21 mouse cellular contexts compared by ENCODE assay signal in genomic region chr1:153572271-153573043, GRCm38 (mm10). TPM values are rescaled to one million over a fixed set of nuclear protein-coding genes. Genes with fewer than 3 reads are reported as not detected.
DNase-seq lines count a peak whose midpoint lies in the region; ATAC-seq and TF ChIP-seq lines count a peak whose summit lies in the region.
"Had no signal": no experiment of that assay in that cellular context is flagged by ENCODE, and none has a peak within 500 bp of the region (broad histone marks: within the 10 kb centered on the region; RNA-seq: fewer than 3 reads in every experiment).

No protein-coding gene starts in this region.

- no peaks in the 10 kb centered on the region for H3K9me3 ChIP-seq in limb, embryonic 14.5 days (ENCODE audit: control insufficient read depth, low read length)
- H3K9me3 ChIP-seq in limb, embryonic 10.5 days (replicated peaks) = no peaks in the 10 kb centered on the region
- H3K9me3 ChIP-seq in midbrain, embryonic 11.5 days (ENCODE audit: control insufficient read depth, low read length) = no peaks in the 10 kb centered on the region
- H3K9me3 ChIP-seq in midbrain, postnatal 0 days (ENCODE audit: low read length) = no peaks in the 10 kb centered on the region
- H3K9me3 ChIP-seq: hindbrain, embryonic 10.5 days; limb, embryonic 12.5 days; neural tube, embryonic 15.5 days had no signal

- intact Hi-C loops in heart, postnatal 25 days (cut with DNase I) = no loop called here

- no peaks in the 10 kb centered on the region for H3K4me1 ChIP-seq in limb, embryonic 14.5 days (ENCODE audit: control insufficient read depth, insufficient read depth, low read length)
- no peaks in the 10 kb centered on the region for H3K4me1 ChIP-seq in limb, embryonic 10.5 days
- H3K4me1 ChIP-seq in midbrain, embryonic 11.5 days (ENCODE audit: control insufficient read depth, insufficient read depth, low read length) = no peaks in the 10 kb centered on the region
- H3K4me1 ChIP-seq in midbrain, postnatal 0 days (ENCODE audit: insufficient read depth, low read length) = no peaks in the 10 kb centered on the region
- H3K4me1 ChIP-seq: limb, embryonic 12.5 days; neural tube, embryonic 15.5 days had no signal

- no peak for TF ChIP-seq POLR2A in limb, embryonic 14.5 days (IDR thresholded peaks at IDR 0.05; ENCODE audit: borderline replicate concordance, extremely low read depth, insufficient read depth, insufficient read length)

- no peak overlapping the region for H3K4me3 ChIP-seq in limb, embryonic 14.5 days (replicated peaks; ENCODE audit: low read length)
- H3K4me3 ChIP-seq in limb, embryonic 10.5 days = no peak overlapping the region
- H3K4me3 ChIP-seq in midbrain, embryonic 11.5 days (ENCODE audit: low read depth, low read length) = no peak overlapping the region
- H3K4me3 ChIP-seq in midbrain, postnatal 0 days (ENCODE audit: low read depth, low read length) = no peak overlapping the region
- H3K4me3 ChIP-seq: heart, adult 2 months; hindbrain, embryonic 10.5 days; limb, embryonic 12.5 days; neural tube, embryonic 15.5 days had no signal

- 64% methylated on average over 4 of the region's 4 CpGs for WGBS in limb, embryonic 14.5 days
- whole genome bisulfite sequencing in limb, embryonic 10.5 days = 73% methylated on average over 4 of the region's 4 CpGs
- WGBS in midbrain, embryonic 11.5 days = 72% methylated on average over 4 of the region's 4 CpGs
- 71% methylated on average over 4 of the region's 4 CpGs for WGBS in midbrain, postnatal 0 days

- no peak overlapping the region for H3K9ac ChIP-seq in limb, embryonic 14.5 days (ENCODE audit: low read depth, low read length, severe bottlenecking)
- H3K9ac ChIP-seq in midbrain, embryonic 11.5 days (ENCODE audit: low read length) = no peak overlapping the region
- no peak overlapping the region for H3K9ac ChIP-seq in midbrain, postnatal 0 days (replicated peaks; ENCODE audit: low read length, poor library complexity, severe bottlenecking)
- H3K9ac ChIP-seq: limb, embryonic 12.5 days; liver, embryonic 14.5 days; neural tube, embryonic 15.5 days had no signal

- no peaks in the 10 kb centered on the region for H3K27me3 ChIP-seq in limb, embryonic 14.5 days (ENCODE audit: control insufficient read depth, insufficient read depth, low read length)
- H3K27me3 ChIP-seq in limb, embryonic 10.5 days (ENCODE audit: low read depth, poor library complexity, severe bottlenecking) = no peaks in the 10 kb centered on the region
- no peaks in the 10 kb centered on the region for H3K27me3 ChIP-seq in midbrain, embryonic 11.5 days (ENCODE audit: control insufficient read depth, insufficient read depth, low read length)
- H3K27me3 ChIP-seq in midbrain, postnatal 0 days (ENCODE audit: insufficient read depth, low read length) = no peaks in the 10 kb centered on the region
- H3K27me3 ChIP-seq: limb, embryonic 12.5 days; neural tube, embryonic 15.5 days had no signal

- H3K4me2 ChIP-seq in limb, embryonic 14.5 days (replicated peaks; ENCODE audit: low read depth, low read length, severe bottlenecking) = no peak overlapping the region
- no peak overlapping the region for H3K4me2 ChIP-seq in midbrain, embryonic 11.5 days
- no peak overlapping the region for H3K4me2 ChIP-seq in midbrain, postnatal 0 days (ENCODE audit: low read depth, low read length, poor library complexity, severe bottlenecking)
- H3K4me2 ChIP-seq: limb, embryonic 12.5 days; neural tube, embryonic 15.5 days had no signal

- no peak overlapping the region for H3K27ac ChIP-seq in limb, embryonic 14.5 days (replicated peaks; ENCODE audit: low read depth, low read length)
- H3K27ac ChIP-seq in limb, embryonic 10.5 days = no peak overlapping the region
- H3K27ac ChIP-seq in midbrain, embryonic 11.5 days (ENCODE audit: low read depth, low read length) = no peak overlapping the region
- H3K27ac ChIP-seq in midbrain, postnatal 0 days (ENCODE audit: low read depth, low read length) = no peak overlapping the region
- H3K27ac ChIP-seq: heart, adult 2 months; hindbrain, embryonic 10.5 days; hindbrain, postnatal 0 days; limb, embryonic 12.5 days; liver, embryonic 14.5 days; neural tube, embryonic 15.5 days had no signal

- peak; percentile 75 for DNase-seq in limb, embryonic 14.5 days (ENCODE audit: low spot score)
- no peak for DNase-seq in limb, embryonic 10.5 days (ENCODE audit: low spot score)
- DNase-seq in midbrain, embryonic 11.5 days (ENCODE audit: low spot score, missing footprints) = peak; percentile 6
- no peak for DNase-seq in midbrain, postnatal 0 days (ENCODE audit: low spot score)
- peak; percentile 26 for DNase-seq in brain, adult 2 months (ENCODE audit: low read depth, low spot score)
- DNase-seq in heart, postnatal 25 days (ENCODE audit: low spot score) = no peak
- DNase-seq in ovary, adult 18-20 months (ENCODE audit: low spot score) = no peak
- DNase-seq: cerebellum, adult 8-10 months; gastrocnemius, postnatal 25 days; heart, adult 2 months; kidney, adult 18-20 months; midbrain, embryonic 14.5 days; right cerebral cortex, postnatal 25 days; thymus, postnatal 14 days had no signal

- TF ChIP-seq CTCF in midbrain, postnatal 0 days (IDR thresholded peaks at IDR 0.05) = no peak

- no peak for ATAC-seq in limb, embryonic 14.5 days (ENCODE audit: low FRiP score, low read depth)
- ATAC-seq in midbrain, embryonic 11.5 days (ENCODE audit: low FRiP score) = no peak
- no peak for ATAC-seq in midbrain, postnatal 0 days (ENCODE audit: low FRiP score)
- ATAC-seq: CD4-positive, CD25-positive, alpha-beta regulatory T cell, adult 4 months; forebrain, embryonic 16.5 days; hindbrain, postnatal 0 days had no signal

- no peaks in the 10 kb centered on the region for H3K36me3 ChIP-seq in limb, embryonic 14.5 days (ENCODE audit: control insufficient read depth, insufficient read depth, low read length)
- no peaks in the 10 kb centered on the region for H3K36me3 ChIP-seq in limb, embryonic 10.5 days
- H3K36me3 ChIP-seq in midbrain, embryonic 11.5 days (ENCODE audit: control insufficient read depth, insufficient read depth, low read length) = no peaks in the 10 kb centered on the region
- no peaks in the 10 kb centered on the region for H3K36me3 ChIP-seq in midbrain, postnatal 0 days (ENCODE audit: insufficient read depth, low read length)
- H3K36me3 ChIP-seq: hindbrain, embryonic 10.5 days; limb, embryonic 12.5 days; neural tube, embryonic 15.5 days had no signal

RNA-seq across cellular contexts. Expression of gene Npl, which starts 22.6 kb away (rescaled TPM):
- polyA plus RNA-seq in limb, embryonic 14.5 days (2012; rRNA removed) = 6.4 and 7.1 TPM in 2 replicates
- 12.0 and 12.9 TPM in 2 replicates for polyA plus RNA-seq in limb, embryonic 14.5 days (2014; fragmentation: Nextera tagmentation; extraction: Ambion mirVana)
- polyA plus RNA-seq in limb, embryonic 10.5 days (2016; fragmentation: Nextera tagmentation; extraction: Ambion mirVana) = 4.9 and 5.2 TPM in 2 replicates
- 20.5 and 23.6 TPM in 2 replicates for polyA plus RNA-seq in midbrain, embryonic 11.5 days (2014; fragmentation: Nextera tagmentation; extraction: Ambion mirVana)
- total RNA-seq in midbrain, postnatal 0 days (2014; rRNA removed) = 8.1 and 11.6 TPM in 2 replicates
- 12.0 and 12.3 TPM in 2 replicates for polyA plus RNA-seq in midbrain, postnatal 0 days (2015; fragmentation: Nextera tagmentation; extraction: Ambion mirVana)
- total RNA-seq in heart, postnatal 25 days (2021) = 1 to 10 TPM; 1.1 to 1.3 TPM
- polyA plus RNA-seq: CD4-positive, CD25-positive, alpha-beta regulatory T cell, adult 4 months had no signal

Comparison
In these comparisons a context has a peak if more than half of its experiments do, and no peak if none do; other contexts are left out.
1. DNase-seq: peak in limb, embryonic 14.5 days (single experiment), midbrain, embryonic 11.5 days (single experiment) and brain, adult 2 months (single experiment); none in limb, embryonic 10.5 days (single experiment), midbrain, postnatal 0 days (single experiment), heart, postnatal 25 days (single experiment) and ovary, adult 18-20 months (single experiment).